Mouse (Mus musculus) cortical plate, adult 2 months (tissue): ENCODE results near the gene Gm28053.

Source experiments
- CTCF ChIP-seq: fragments of 200-500 bp; IDR thresholded peaks from 2 replicates; pipeline ENCODE4 v1.5.1; 2011; ENCODE audit warnings: mild to moderate bottlenecking, control low read depth, low read length; ENCODE audit not compliant: insufficient read depth; ENCODE audit errors: extremely low read depth
- POLR2A ChIP-seq: fragments of 200-500 bp; IDR thresholded peaks from 2 replicates; pipeline ENCODE4 v1.6.1; 2011; ENCODE audit warnings: mild to moderate bottlenecking, low read length, control low read depth; ENCODE audit not compliant: insufficient read depth; ENCODE audit errors: extremely low read depth

DNA sequence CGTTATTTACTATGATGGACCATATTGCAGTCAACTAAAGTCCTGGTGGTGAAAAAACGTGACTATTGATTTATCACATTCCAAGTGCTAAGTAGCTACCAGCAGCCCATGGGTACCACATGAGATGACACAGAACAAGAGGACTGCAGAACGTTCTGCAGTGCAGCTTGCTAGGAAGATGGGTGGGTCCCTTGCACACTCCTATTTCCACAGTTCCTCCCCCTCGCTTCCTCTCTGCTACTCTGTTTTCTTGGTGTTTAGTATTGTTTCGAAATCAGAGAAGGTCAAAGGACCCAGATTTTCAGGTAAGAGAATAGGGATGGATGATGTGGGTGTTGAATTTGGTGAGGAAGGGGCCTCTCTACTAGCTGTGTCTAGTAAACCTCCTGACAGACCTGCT lies 34.1 kb upstream of the Gm28053 start, which contains the start of gene Gimap4:
- TF ChIP-seq POLR2A (no peak), CTCF (no peak)
